Mouse (Mus musculus) layer of hippocampus, postnatal 10 days (tissue): ENCODE results near the gene Rbpms2. TPM values are rescaled to one million over a fixed set of nuclear protein-coding genes. Genes with fewer than 3 reads are reported as not detected.

ENCODE experiments used
- DNase-seq, 2 experiments: peaks; one replicate each; pipeline ENCODE4 v3.0.0; 2021; ENCODE audit warnings: low spot score in 2 of 2
- long read RNA-seq: library from polyadenylated mRNA; stranded (forward); transcript quantifications from one replicate; pipeline ENCODE4 v2.0.0, GENCODE M21; 2023
- total RNA-seq, 2 experiments: library from RNA; stranded (reverse); gene quantifications; 2 replicates each; pipeline ENCODE4 v1.2.3; 2021

The Rbpms2 gene
- total RNA-seq: 1 to 10 TPM; 1.9 to 2.4 TPM
- long read RNA-seq, partial matches to known transcripts: 0 of 5 reads
- long read RNA-seq, other reads (novel, unspliced or antisense): 1 of 5 reads

- DNase-seq: peak in 1 of 2 experiments; percentile 6
Measured at GRCm38 (mm10) chr9:65629025-65629766, at the start of gene Rbpms2. Rbpms2 (plus strand) TSS chr9:65629648.

GRCm38 (mm10) chr9:65579781-65580371, 49.6 kb upstream of the Rbpms2 start, which contains the start of gene Plekho2:
Plekho2 (minus strand) TSS chr9:65580040.
- peak; percentile 81 to 88 for DNase-seq

GRCm38 (mm10) chr9:65580401-65581256, 48.8 kb upstream of the Rbpms2 start:
- peak; percentile 83 to 86 for DNase-seq

- no peak for DNase-seq
Measured at GRCm38 (mm10) chr9:65583045-65583444, 46.4 kb upstream of the Rbpms2 start.

GRCm38 (mm10) chr9:65586406-65587269, 42.8 kb upstream of the Rbpms2 start, which contains the start of gene Pif1:
Pif1 (plus strand) TSS chr9:65587160.
- peak; percentile 62 to 78 for DNase-seq

- no peak for DNase-seq
Measured at GRCm38 (mm10) chr9:65587270-65587572, 42.2 kb upstream of the Rbpms2 start.

GRCm38 (mm10) chr9:65587573-65588358, 41.7 kb upstream of the Rbpms2 start:
- DNase-seq: peak in 1 of 2 experiments; percentile 46

- DNase-seq: no peak
Measured at GRCm38 (mm10) chr9:65589091-65589490, 40.4 kb upstream of the Rbpms2 start.

GRCm38 (mm10) chr9:65592721-65593120, 36.7 kb upstream of the Rbpms2 start:
- DNase-seq: no peak

- no peak for DNase-seq
Measured at GRCm38 (mm10) chr9:65593596-65593995, 35.9 kb upstream of the Rbpms2 start.

GRCm38 (mm10) chr9:65598765-65599249, 30.6 kb upstream of the Rbpms2 start:
- DNase-seq: peak; percentile 52 to 65

- DNase-seq: no peak
Measured at GRCm38 (mm10) chr9:65600951-65601350, 28.5 kb upstream of the Rbpms2 start.

GRCm38 (mm10) chr9:65603401-65604102, 25.9 kb upstream of the Rbpms2 start:
- no peak for DNase-seq

GRCm38 (mm10) chr9:65605471-65606136, 23.8 kb upstream of the Rbpms2 start:
- DNase-seq: peak; percentile 58 to 70

- DNase-seq: no peak
Measured at GRCm38 (mm10) chr9:65606321-65607109, 22.9 kb upstream of the Rbpms2 start.

GRCm38 (mm10) chr9:65607120-65607519, 22.3 kb upstream of the Rbpms2 start:
- no peak for DNase-seq

- no peak for DNase-seq
Measured at GRCm38 (mm10) chr9:65611969-65612486, 17.4 kb upstream of the Rbpms2 start.
